Mouse (Mus musculus) C2C12 (cell line): ENCODE measurements at regions not wholly inside any gene's neighbourhood (a gene's known extent, or its start where the extent isn't known, plus 50 kb on each side); places are given as distances from the start of the nearest gene placed in this dataset.

Source experiments
- H3K27me3 ChIP-seq: one replicate; pipeline ENCODE4 v1.6.1; 2011; ENCODE audit not compliant: control insufficient read depth, insufficient read depth, insufficient read length
- H3K36me3 ChIP-seq: one replicate; pipeline ENCODE4 v1.6.1; 2011; ENCODE audit not compliant: control insufficient read depth, insufficient read depth
- H3K4me3 ChIP-seq: one replicate; pipeline ENCODE4 v1.5.1; 2011; ENCODE audit warnings: mild to moderate bottlenecking, control low read depth; ENCODE audit not compliant: poor library complexity, insufficient read depth, severe bottlenecking
- H3K79me2 ChIP-seq: one replicate; pipeline ENCODE4 v1.6.1; 2011; ENCODE audit not compliant: control insufficient read depth, insufficient read depth
- H3K79me3 ChIP-seq: one replicate; pipeline ENCODE4 v1.6.1; 2011; ENCODE audit warnings: low read depth, control low read depth
- H3ac ChIP-seq: one replicate; pipeline ENCODE3; 2011; ENCODE audit warnings: low read depth; ENCODE audit not compliant: control insufficient read depth, insufficient read length
- CEBPB ChIP-seq: IDR thresholded peaks from one replicate; pipeline ENCODE4 v1.6.1; 2011; ENCODE audit warnings: low read depth, mild to moderate bottlenecking, control low read depth, moderate library complexity
- CTCF ChIP-seq: IDR thresholded peaks from one replicate; pipeline ENCODE4 v1.5.1; 2011; ENCODE audit not compliant: control insufficient read depth, insufficient read depth, insufficient read length
- FOSL1 ChIP-seq: IDR thresholded peaks from one replicate; pipeline ENCODE4 v1.8.0; 2011; ENCODE audit warnings: mild to moderate bottlenecking, low read length; ENCODE audit not compliant: poor library complexity, insufficient read depth, severe bottlenecking
- MAX ChIP-seq: IDR thresholded peaks from one replicate; pipeline ENCODE4 v1.6.1; 2011; ENCODE audit warnings: mild to moderate bottlenecking, control low read depth
- MYOD1 ChIP-seq: IDR thresholded peaks from one replicate; pipeline ENCODE4 v1.6.1; 2011; ENCODE audit warnings: low read depth; ENCODE audit not compliant: control insufficient read depth, insufficient read length
- MYOG ChIP-seq: IDR thresholded peaks from one replicate; pipeline ENCODE4 v1.6.1; 2011; ENCODE audit not compliant: control insufficient read depth, insufficient read length; ENCODE audit errors: extremely low read depth
- USF1 ChIP-seq: IDR thresholded peaks from one replicate; pipeline ENCODE4 v1.6.1; 2011; ENCODE audit warnings: low read depth, mild to moderate bottlenecking, control low read depth, moderate library complexity

DNA sequence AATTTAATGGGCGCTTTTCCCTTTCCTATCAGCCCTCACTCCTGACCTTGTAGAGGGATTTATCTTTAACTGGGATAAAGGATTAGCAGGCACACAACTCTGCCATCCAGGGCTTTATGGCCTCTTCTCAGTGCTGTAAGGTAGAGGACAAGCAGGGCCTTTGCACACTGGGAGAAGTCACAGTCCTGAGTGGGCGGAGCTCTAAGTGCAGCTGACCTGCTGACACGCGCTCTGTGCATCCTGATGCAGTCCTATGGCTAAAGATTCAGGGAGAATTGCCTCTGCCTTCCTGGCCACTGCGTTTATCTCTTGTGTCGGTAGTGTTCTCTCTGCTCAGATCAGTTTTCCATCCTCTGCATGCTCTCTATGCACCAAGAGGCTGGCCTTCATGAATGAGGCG, 566.9 kb downstream of the Tmem132b start:
- TF ChIP-seq MYOG (no peak), FOSL1 (no peak), USF1 (no peak), MAX (no peak), MYOD1 (no peak), CEBPB (no peak), CTCF (no peak)
- Histone ChIP-seq H3K27me3 (no peaks in the 10 kb centered on the region), H3K36me3 (no peaks in the 10 kb centered on the region), H3K79me2 (no peaks in the 10 kb centered on the region), H3K79me3 (no peaks in the 10 kb centered on the region), H3ac (no peak overlapping the region), H3K4me3 (no peak overlapping the region)

DNA sequence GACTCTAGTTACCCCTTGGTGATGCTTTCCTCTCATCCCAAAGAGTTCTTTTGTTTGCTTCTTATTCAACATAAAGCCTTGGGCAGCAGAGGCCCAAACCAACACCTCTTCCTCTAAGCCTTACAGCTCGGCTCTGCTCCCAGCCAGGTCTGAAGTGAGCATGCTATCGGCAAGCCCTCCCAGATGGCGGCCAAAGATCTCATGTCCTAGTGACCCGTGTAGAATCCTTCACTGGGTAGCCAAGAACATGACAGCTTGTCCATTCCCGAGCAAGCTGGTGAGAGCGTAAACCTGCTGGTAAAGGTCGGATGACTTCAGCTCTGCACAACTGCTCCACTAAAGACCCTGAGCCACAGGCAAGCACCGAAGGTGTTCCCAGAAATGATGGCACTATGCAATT, 568.4 kb downstream of the Tmem132b start:
- Histone ChIP-seq H3K4me3 (no peak overlapping the region), H3K36me3 (no peaks in the 10 kb centered on the region), H3K27me3 (no peaks in the 10 kb centered on the region), H3K79me2 (no peaks in the 10 kb centered on the region), H3ac (no peak overlapping the region), H3K79me3 (no peaks in the 10 kb centered on the region)
- no peak for TF ChIP-seq MAX
- TF ChIP-seq FOSL1: no peak
- no peak for TF ChIP-seq CTCF
- no peak for TF ChIP-seq MYOG
- TF ChIP-seq MYOD1: no peak
- no peak for TF ChIP-seq CEBPB
- TF ChIP-seq USF1: no peak

DNA sequence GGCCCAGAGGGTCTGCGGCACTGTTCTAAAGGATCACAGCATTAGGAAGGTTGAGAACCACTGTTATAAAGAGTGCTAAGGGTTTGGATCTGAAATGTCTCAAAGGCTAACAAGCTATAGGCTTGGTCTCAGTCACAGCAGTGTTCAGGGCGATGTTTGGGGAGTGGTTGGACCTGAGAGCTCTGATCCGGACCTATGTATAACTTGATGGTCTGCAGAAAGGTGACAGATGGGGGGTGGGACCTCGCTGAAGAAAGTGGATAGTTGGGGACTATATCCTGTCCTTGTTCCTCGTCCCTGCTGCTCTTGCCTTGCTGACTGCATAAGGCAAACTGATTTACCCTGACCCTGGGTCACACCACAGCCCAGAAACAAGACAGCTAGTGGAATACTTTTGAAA, 572.9 kb downstream of the Tmem132b start:
- Histone ChIP-seq H3K27me3 (no peaks in the 10 kb centered on the region), H3ac (no peak overlapping the region), H3K4me3 (no peak overlapping the region), H3K79me3 (no peaks in the 10 kb centered on the region), H3K36me3 (no peaks in the 10 kb centered on the region), H3K79me2 (no peaks in the 10 kb centered on the region)
- TF ChIP-seq MYOG (no peak), MAX (no peak), MYOD1 (no peak), CTCF (no peak), CEBPB (no peak), USF1 (no peak), FOSL1 (no peak)

DNA sequence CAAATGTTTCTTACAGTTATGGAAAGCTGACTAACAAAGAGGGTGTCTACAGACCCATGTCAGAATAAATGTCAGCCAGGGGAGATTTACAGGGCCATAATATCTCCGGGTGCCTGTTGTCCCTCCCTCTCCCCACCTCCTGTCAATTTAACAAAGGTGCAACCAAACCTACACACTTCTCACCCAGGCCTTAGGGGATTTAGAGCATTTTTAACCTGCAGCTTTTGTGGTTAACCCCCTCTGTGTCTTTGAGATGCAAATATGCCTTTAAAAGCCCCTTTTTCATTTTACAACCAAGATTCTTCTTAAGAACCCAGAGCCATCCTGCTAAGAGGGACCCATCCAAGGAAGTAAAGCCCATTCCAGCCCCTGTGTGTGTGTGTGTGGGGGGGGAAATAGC, 573.3 kb downstream of the Tmem132b start:
- Histone ChIP-seq H3ac (no peak overlapping the region), H3K36me3 (no peaks in the 10 kb centered on the region), H3K4me3 (no peak overlapping the region), H3K79me3 (no peaks in the 10 kb centered on the region), H3K79me2 (no peaks in the 10 kb centered on the region), H3K27me3 (no peaks in the 10 kb centered on the region)
- no peak for TF ChIP-seq CEBPB
- TF ChIP-seq FOSL1: no peak
- no peak for TF ChIP-seq USF1
- TF ChIP-seq CTCF: no peak
- no peak for TF ChIP-seq MYOD1
- no peak for TF ChIP-seq MYOG
- no peak for TF ChIP-seq MAX

DNA sequence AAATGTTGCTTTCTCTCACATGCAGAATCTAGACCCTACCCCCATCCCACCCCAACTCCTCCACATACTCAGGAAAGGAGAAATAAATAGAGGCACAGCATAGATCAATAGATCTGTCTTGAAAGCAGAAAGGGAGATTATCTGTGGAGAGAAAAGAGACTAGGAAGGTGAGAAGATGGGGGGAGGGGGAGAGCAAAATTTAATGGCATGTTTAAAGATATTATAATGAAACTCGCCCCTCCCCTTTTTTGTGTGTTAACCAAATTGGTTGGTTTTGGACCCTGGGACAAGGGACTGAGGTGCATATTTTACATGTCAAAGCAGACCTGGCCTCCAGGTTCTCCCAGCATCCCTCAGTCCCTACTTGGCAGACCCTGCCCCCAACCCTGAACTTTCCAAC, 573.9 kb downstream of the Tmem132b start:
- Histone ChIP-seq H3K79me3 (no peaks in the 10 kb centered on the region), H3K4me3 (no peak overlapping the region), H3ac (no peak overlapping the region), H3K79me2 (no peaks in the 10 kb centered on the region), H3K27me3 (no peaks in the 10 kb centered on the region), H3K36me3 (no peaks in the 10 kb centered on the region)
- TF ChIP-seq FOSL1 (no peak), CEBPB (no peak), MYOG (no peak), CTCF (no peak), USF1 (no peak), MYOD1 (no peak)

DNA sequence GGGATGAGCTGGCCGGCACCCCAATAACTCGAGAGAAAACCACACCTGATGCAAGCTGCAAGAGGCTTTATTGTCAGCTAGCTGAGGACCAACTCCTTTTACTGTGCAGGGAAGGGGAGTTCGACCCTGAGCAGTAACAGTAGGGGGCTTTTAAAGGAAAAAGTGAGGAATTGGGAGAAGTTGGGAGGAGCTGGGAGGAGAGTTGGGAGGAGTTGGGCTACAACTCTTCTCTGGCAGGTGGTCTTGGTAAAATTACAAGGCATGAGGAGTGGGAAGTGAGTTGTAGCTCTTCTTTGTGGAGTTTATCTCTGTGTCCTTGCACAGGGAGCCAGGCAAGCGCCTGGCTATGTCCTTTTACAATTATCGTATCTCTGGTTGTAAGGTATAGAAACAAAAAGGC, 575.4 kb downstream of the Tmem132b start:
- Histone ChIP-seq H3K4me3 (no peak overlapping the region), H3ac (no peak overlapping the region), H3K79me2 (no peaks in the 10 kb centered on the region), H3K36me3 (no peaks in the 10 kb centered on the region), H3K27me3 (no peaks in the 10 kb centered on the region), H3K79me3 (no peaks in the 10 kb centered on the region)
- TF ChIP-seq USF1 (no peak), MYOD1 (no peak), MAX (no peak)
